Mouse (Mus musculus): Measurements from ENCODE around the gene Gm37240. TPM values are rescaled to one million over a fixed set of nuclear protein-coding genes. Genes with fewer than 3 reads are reported as not detected.

Gene Gm37240
- total RNA-seq, 1 experiment, result 1.2 TPM

DNA sequence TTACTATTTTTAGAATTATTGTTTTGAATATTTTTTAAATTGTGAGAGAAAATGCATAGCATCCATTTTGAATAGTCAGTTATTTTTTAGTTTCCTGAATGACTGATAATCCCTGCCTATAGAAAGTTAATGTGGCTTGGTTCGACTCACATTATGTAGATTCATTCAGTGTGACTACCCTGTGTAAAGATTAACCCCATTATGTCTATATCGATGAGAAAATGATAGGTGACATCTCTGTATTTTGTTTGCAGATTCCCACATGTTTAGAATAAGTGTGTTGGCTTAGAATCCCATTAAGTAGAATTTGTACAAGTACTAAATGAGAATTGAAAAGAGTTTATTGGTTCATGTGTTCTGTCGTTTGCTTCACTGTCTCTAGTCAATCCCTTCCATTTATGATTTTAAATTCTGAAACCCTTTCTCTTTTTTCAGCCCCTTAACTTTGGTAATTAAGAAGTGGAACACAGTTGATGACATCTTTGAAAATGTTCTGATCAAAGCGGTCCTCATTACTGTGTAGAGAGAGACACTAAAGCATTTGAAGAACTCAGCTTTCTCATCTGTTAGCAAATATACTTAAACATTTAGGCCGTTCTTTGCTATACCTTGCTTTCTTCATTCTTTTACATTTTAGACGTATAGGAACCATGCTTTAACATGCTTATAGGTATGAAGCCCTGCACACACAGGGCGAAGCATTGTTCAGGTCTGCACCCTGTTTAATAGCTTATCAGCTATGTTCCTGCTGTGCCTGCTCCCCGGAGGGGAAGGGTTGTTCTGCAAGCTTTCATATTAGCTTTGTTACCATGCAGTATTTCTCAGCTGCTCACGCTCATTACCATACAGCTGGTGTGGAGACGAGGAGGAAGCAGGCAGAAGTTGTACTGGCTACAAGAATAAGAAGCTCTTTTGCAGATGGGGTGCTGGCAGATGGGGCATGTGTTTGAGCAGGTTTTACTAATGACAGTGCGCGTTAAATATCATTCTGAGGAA lies 949.7 kb downstream of the Gm37240 start:
- no peaks in the 10 kb centered on the region for H3K4me1 ChIP-seq (ENCODE audit: control insufficient read depth in 2 of 2, insufficient read depth in 2 of 2, low read length in 2 of 2, poor library complexity in 1 of 2)
- H3K36me3 ChIP-seq (ENCODE audit: control insufficient read depth, insufficient read depth, low read length, poor library complexity, severe bottlenecking), result no peaks in the 10 kb centered on the region
- no peak overlapping the region for H3K9ac ChIP-seq (ENCODE audit: insufficient read depth, low read depth, low read length, poor library complexity, severe bottlenecking)
- H3K9me3 ChIP-seq (ENCODE audit: control insufficient read depth, insufficient read depth, low read depth, low read length), result no peaks in the 10 kb centered on the region
- TF ChIP-seq CHD2 (IDR thresholded peaks at IDR 0.05; ENCODE audit: low read depth, low read length) (no peak), ZC3H11A (IDR thresholded peaks at IDR 0.05; ENCODE audit: borderline replicate concordance, low read depth, low read length) (no peak), ZNF384 (IDR thresholded peaks at IDR 0.05; ENCODE audit: low read depth, low read length) (no peak), MAFK (IDR thresholded peaks at IDR 0.05; ENCODE audit: insufficient read depth, low read depth, low read length) (no peak), HCFC1 (IDR thresholded peaks at IDR 0.05; ENCODE audit: borderline replicate concordance, insufficient read depth, low read length) (no peak)
- no peak overlapping the region for H3K4me3 ChIP-seq (ENCODE audit: insufficient read depth in 1 of 2, low read depth in 1 of 2, low read length in 2 of 2, poor library complexity in 1 of 2, severe bottlenecking in 1 of 2)
- H3K27ac ChIP-seq (ENCODE audit: insufficient read depth, low read depth, low read length, poor library complexity, severe bottlenecking), result no peak overlapping the region
- in situ Hi-C loops (cut with MboI; ENCODE audit: low sequenced_read_pairs in 2 of 2, unreplicated experiment in 2 of 2), result no loop called here
- DNase-seq (ENCODE audit: low read depth, low spot score), result no peak

DNA sequence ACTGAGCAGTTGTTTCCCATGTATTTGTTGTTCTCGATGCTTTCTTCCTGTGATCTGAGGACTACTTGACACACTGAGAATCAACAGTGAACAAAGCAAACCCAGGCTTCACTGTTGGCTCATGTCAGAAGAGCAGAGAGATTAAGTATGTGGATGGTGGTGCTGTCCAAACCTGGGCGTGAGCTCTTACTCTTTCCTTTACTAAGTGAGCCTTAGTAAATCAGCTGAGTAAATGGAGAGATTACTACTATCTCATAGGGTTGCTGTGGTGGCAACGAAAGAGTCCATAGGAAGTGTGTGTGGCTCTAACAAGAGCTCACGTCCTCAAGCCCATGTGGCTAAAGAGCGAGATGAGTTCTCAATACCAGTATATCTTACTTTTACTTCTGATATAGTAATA lies 950.4 kb downstream of the Gm37240 start:
- H3K4me3 ChIP-seq (ENCODE audit: insufficient read depth in 1 of 2, low read depth in 1 of 2, low read length in 2 of 2, poor library complexity in 1 of 2, severe bottlenecking in 1 of 2), result no peak overlapping the region
- no peaks in the 10 kb centered on the region for H3K4me1 ChIP-seq (ENCODE audit: control insufficient read depth in 2 of 2, insufficient read depth in 2 of 2, low read length in 2 of 2, poor library complexity in 1 of 2)
- in situ Hi-C loops (cut with MboI; ENCODE audit: low sequenced_read_pairs in 2 of 2, unreplicated experiment in 2 of 2), result no loop called here
- no peak for DNase-seq (ENCODE audit: low read depth, low spot score)
- H3K9me3 ChIP-seq (ENCODE audit: control insufficient read depth, insufficient read depth, low read depth, low read length), result no peaks in the 10 kb centered on the region
- H3K36me3 ChIP-seq (ENCODE audit: control insufficient read depth, insufficient read depth, low read length, poor library complexity, severe bottlenecking), result no peaks in the 10 kb centered on the region
- H3K27ac ChIP-seq (ENCODE audit: insufficient read depth, low read depth, low read length, poor library complexity, severe bottlenecking), result no peak overlapping the region
- H3K9ac ChIP-seq (ENCODE audit: insufficient read depth, low read depth, low read length, poor library complexity, severe bottlenecking), result no peak overlapping the region
- TF ChIP-seq ZC3H11A (IDR thresholded peaks at IDR 0.05; ENCODE audit: borderline replicate concordance, low read depth, low read length) (no peak), HCFC1 (IDR thresholded peaks at IDR 0.05; ENCODE audit: borderline replicate concordance, insufficient read depth, low read length) (no peak), ZNF384 (IDR thresholded peaks at IDR 0.05; ENCODE audit: low read depth, low read length) (no peak), MAFK (IDR thresholded peaks at IDR 0.05; ENCODE audit: insufficient read depth, low read depth, low read length) (no peak), CHD2 (IDR thresholded peaks at IDR 0.05; ENCODE audit: low read depth, low read length) (no peak)

DNA sequence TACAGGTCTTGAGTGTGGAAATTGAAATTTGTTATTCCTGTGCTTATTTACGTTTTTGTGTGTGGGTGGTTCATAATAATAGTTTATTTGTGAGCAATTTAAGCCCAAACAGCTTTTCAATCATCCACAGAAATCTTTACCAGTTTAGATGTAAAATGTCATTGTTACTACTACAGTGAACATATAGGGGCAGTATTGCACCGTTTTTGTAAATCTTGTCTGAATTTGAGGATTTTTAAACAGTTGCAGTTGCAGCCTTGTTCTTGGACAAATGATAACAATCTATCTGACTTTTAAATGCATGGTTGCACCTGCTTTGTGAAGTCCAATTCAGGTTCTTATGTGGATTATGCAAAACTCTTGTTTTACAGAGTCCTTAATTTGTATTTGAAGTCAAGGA lies 951.1 kb downstream of the Gm37240 start:
- Histone ChIP-seq H3K4me1 (ENCODE audit: control insufficient read depth in 2 of 2, insufficient read depth in 2 of 2, low read length in 2 of 2, poor library complexity in 1 of 2) (no peaks in the 10 kb centered on the region), H3K4me3 (ENCODE audit: insufficient read depth in 1 of 2, low read depth in 1 of 2, low read length in 2 of 2, poor library complexity in 1 of 2, severe bottlenecking in 1 of 2) (no peak overlapping the region), H3K9ac (ENCODE audit: insufficient read depth, low read depth, low read length, poor library complexity, severe bottlenecking) (no peak overlapping the region), H3K27ac (ENCODE audit: insufficient read depth, low read depth, low read length, poor library complexity, severe bottlenecking) (no peak overlapping the region), H3K36me3 (ENCODE audit: control insufficient read depth, insufficient read depth, low read length, poor library complexity, severe bottlenecking) (no peaks in the 10 kb centered on the region), H3K9me3 (ENCODE audit: control insufficient read depth, insufficient read depth, low read depth, low read length) (no peaks in the 10 kb centered on the region)
- no peak for DNase-seq (ENCODE audit: low read depth, low spot score)
- in situ Hi-C loops (cut with MboI; ENCODE audit: low sequenced_read_pairs in 2 of 2, unreplicated experiment in 2 of 2), result no loop called here
- TF ChIP-seq ZNF384 (IDR thresholded peaks at IDR 0.05; ENCODE audit: low read depth, low read length) (no peak), MAFK (IDR thresholded peaks at IDR 0.05; ENCODE audit: insufficient read depth, low read depth, low read length) (no peak), ZC3H11A (IDR thresholded peaks at IDR 0.05; ENCODE audit: borderline replicate concordance, low read depth, low read length) (no peak)

DNA sequence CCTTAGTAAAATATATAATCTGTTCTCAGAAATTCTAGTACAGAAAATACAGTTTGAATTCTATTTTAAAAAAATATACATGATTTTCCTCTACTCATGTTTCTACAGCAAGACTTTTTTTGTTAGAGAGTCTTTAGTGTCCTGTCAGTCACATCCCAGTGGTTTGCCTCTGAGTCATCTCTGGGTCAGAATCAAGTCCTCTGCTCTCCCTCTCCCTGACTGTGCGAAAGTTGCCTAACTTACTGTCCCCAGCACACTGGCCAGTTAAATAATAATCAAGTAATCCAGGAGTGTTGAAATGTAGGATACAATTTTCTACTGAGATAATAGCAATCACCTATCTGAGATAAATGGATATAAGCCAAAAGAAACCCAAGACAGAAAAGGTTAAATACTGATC lies 951.6 kb downstream of the Gm37240 start:
- Histone ChIP-seq H3K4me1 (ENCODE audit: control insufficient read depth in 2 of 2, insufficient read depth in 2 of 2, low read length in 2 of 2, poor library complexity in 1 of 2) (no peaks in the 10 kb centered on the region), H3K36me3 (ENCODE audit: control insufficient read depth, insufficient read depth, low read length, poor library complexity, severe bottlenecking) (no peaks in the 10 kb centered on the region), H3K4me3 (ENCODE audit: insufficient read depth in 1 of 2, low read depth in 1 of 2, low read length in 2 of 2, poor library complexity in 1 of 2, severe bottlenecking in 1 of 2) (no peak overlapping the region), H3K27ac (ENCODE audit: insufficient read depth, low read depth, low read length, poor library complexity, severe bottlenecking) (no peak overlapping the region), H3K9me3 (ENCODE audit: control insufficient read depth, insufficient read depth, low read depth, low read length) (no peaks in the 10 kb centered on the region), H3K9ac (ENCODE audit: insufficient read depth, low read depth, low read length, poor library complexity, severe bottlenecking) (no peak overlapping the region)
- DNase-seq (ENCODE audit: low read depth, low spot score), result no peak
- no peak for TF ChIP-seq HCFC1 (IDR thresholded peaks at IDR 0.05; ENCODE audit: borderline replicate concordance, insufficient read depth, low read length)
- TF ChIP-seq ZC3H11A (IDR thresholded peaks at IDR 0.05; ENCODE audit: borderline replicate concordance, low read depth, low read length), result no peak
- TF ChIP-seq MAFK (IDR thresholded peaks at IDR 0.05; ENCODE audit: insufficient read depth, low read depth, low read length), result no peak
- no peak for TF ChIP-seq CHD2 (IDR thresholded peaks at IDR 0.05; ENCODE audit: low read depth, low read length)
- TF ChIP-seq ZNF384 (IDR thresholded peaks at IDR 0.05; ENCODE audit: low read depth, low read length), result no peak
- in situ Hi-C loops (cut with MboI; ENCODE audit: low sequenced_read_pairs in 2 of 2, unreplicated experiment in 2 of 2), result no loop called here

All from ES-E14 (cell line).